ENCODE assay signal across 13 mouse cellular contexts in the genomic region with DNA sequence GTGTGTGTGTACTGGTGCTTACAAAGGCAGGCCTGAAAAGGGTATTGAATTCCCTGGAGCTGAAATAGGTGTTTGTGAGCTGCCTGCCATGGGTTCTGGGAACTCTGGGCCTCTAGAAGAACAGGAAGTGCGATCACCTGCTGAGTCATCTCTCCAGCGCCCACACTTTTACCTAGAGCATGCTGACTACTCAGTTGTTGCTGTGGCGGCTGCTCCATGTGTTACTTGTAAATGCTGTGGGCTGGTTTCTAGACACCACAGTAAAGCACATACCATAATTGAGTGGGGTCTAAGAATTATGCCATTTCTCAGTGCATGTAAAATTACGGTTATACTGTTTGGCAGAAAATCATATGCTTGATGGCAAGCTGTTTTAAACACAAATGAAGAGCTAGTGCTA. TPM values are rescaled to one million over a fixed set of nuclear protein-coding genes. Genes with fewer than 3 reads are reported as not detected.
A peak's percentile ranks its signal among the peaks of the same experiment; 100 is the strongest.
DNase-seq lines count a peak whose midpoint lies in the region; ATAC-seq lines count a peak whose summit lies in the region.
"Had no signal": no experiment of that assay in that cellular context is flagged by ENCODE, and none has a peak within 500 bp of the region (broad histone marks: within the 10 kb centered on the region; RNA-seq: fewer than 3 reads in every experiment).

No protein-coding gene starts in this region.

- no peak for DNase-seq in frontal cortex, postnatal 14 days (ENCODE audit: low spot score in 2 of 2)
- DNase-seq in thymus, postnatal 14 days = peak; percentile 37
- DNase-seq in thymus, postnatal 10 days (ENCODE audit: low spot score in 2 of 2) = no peak
- peak; percentile 55 for DNase-seq in induced T-regulatory cell, adult 2 months (ENCODE audit: low read depth)
- DNase-seq in adrenal gland, postnatal 10 days = no peak
- DNase-seq in adrenal gland, postnatal 4 days (ENCODE audit: low spot score in 2 of 2) = no peak
- DNase-seq: cerebellum, adult 9-10 months; heart, adult 2 months; lung, postnatal 4 days had no signal

- peak; percentile 97 for ATAC-seq in frontal cortex, adult (ENCODE audit: low TSS enrichment)
- ATAC-seq in cerebellum, adult (ENCODE audit: insufficient number of reproducible peaks, low FRiP score, low TSS enrichment) = no peak
- ATAC-seq: hindbrain, postnatal 0 days; midbrain, embryonic 15.5 days had no signal

RNA-seq across cellular contexts. Expression of gene 1700010I14Rik, which starts 14.3 kb away (rescaled TPM):
- total RNA-seq in adrenal gland, postnatal 10 days (2021) = 1 to 10 TPM; 1.7 to 2.3 TPM
- 1 to 10 TPM; 3.6 to 4.9 TPM for total RNA-seq in adrenal gland, postnatal 4 days (2021)

Comparison
In these comparisons a context has a peak if more than half of its experiments do, and no peak if none do; other contexts are left out.
1. DNase-seq: peak in thymus, postnatal 14 days (single experiment) and induced T-regulatory cell, adult 2 months (single experiment); none in frontal cortex, postnatal 14 days (0 of 2), thymus, postnatal 10 days (0 of 2), adrenal gland, postnatal 10 days (single experiment) and adrenal gland, postnatal 4 days (0 of 2).